Mouse (Mus musculus): ENCODE results near the gene Lgi4. TPM values are rescaled to one million over a fixed set of nuclear protein-coding genes. Genes with fewer than 3 reads are reported as not detected.

Lgi4 gene
- polyA plus RNA-seq, 1 experiment from 2014 or later, result not detected

DNA sequence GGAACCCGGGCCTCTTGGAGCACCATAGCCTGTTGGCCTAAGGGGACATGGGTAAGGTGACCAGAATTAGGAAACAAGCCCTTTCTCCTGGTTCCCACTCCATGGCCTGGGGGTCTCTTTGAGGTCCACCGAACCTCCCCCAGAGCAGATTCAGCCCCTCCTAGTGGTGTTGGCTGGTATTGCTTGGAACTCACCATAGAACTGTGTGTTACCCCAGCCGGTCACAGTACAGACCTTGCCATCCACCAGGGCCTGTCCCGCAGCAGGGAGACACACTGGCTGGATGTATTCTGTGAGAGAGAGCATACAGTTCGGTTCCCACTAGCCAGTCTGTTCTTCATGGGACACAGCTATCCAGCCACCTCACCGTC lies 40.5 kb downstream of the Lgi4 start:
- DNase-seq (no peak), ATAC-seq (no peak)
- no peak overlapping the region for H3K4me3 ChIP-seq (ENCODE audit: low read depth, low read length)
- no peaks in the 10 kb centered on the region for H3K27me3 ChIP-seq (ENCODE audit: insufficient read depth, low read length)
- TF ChIP-seq EP300 (IDR thresholded peaks at IDR 0.05; ENCODE audit: low read depth), result no peak
- peak; percentile 37 for TF ChIP-seq CTCF (IDR thresholded peaks at IDR 0.05; ENCODE audit: low read depth)
- 0 out of 2 replicates have a peak, but pooled peaks cover 2% of the 10 kb centered on the region for H3K4me1 ChIP-seq (ENCODE audit: insufficient read depth)
- no peaks in the 10 kb centered on the region for H3K9me3 ChIP-seq (ENCODE audit: low read length)
- H3K27ac ChIP-seq (ENCODE audit: low read depth), result no peak overlapping the region
- H3K9ac ChIP-seq (replicated peaks), result no peak overlapping the region
- H3K36me3 ChIP-seq (replicated peaks; ENCODE audit: insufficient read depth, low read length), result 0 out of 2 replicates have a peak, but pooled peaks cover 3% of the 10 kb centered on the region
- H3K4me2 ChIP-seq (ENCODE audit: low read depth, low read length), result no peak overlapping the region
- 81% methylated on average over 6 of the region's 6 CpGs for WGBS (ENCODE audit: insufficient replicate concordance)

DNA sequence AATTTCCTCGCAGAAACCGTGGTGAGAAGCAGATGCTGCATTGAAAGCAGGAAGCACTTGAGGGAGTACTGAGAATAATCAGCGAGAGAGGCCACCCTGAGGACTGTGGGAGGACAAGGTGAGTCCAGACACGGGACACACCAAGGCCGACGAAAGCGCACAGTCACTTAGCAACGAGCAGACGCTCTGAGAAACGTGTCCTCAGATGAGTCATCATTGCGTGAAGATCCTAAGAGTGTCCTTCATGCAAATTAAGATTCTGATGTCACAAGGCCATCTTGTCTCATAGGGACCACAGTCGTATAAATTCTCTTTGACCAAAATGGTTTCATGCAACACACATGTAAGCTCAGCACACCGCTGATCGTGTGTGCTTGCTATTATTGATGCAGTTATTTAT lies 41.6 kb downstream of the Lgi4 start:
- Histone ChIP-seq H3K36me3 (replicated peaks; ENCODE audit: insufficient read depth, low read length) (peaks cover 3% of the 10 kb centered on the region; the same call in 1 of the 2 replicates), H3K4me1 (ENCODE audit: insufficient read depth) (0 out of 2 replicates have a peak, but pooled peaks cover 2% of the 10 kb centered on the region), H3K4me2 (ENCODE audit: low read depth, low read length) (no peak overlapping the region), H3K9me3 (ENCODE audit: low read length) (no peaks in the 10 kb centered on the region), H3K27ac (ENCODE audit: low read depth) (no peak overlapping the region), H3K9ac (replicated peaks) (no peak overlapping the region), H3K4me3 (ENCODE audit: low read depth, low read length) (no peak overlapping the region), H3K27me3 (ENCODE audit: insufficient read depth, low read length) (no peaks in the 10 kb centered on the region)
- DNase-seq (no peak), ATAC-seq (no peak)
- TF ChIP-seq EP300 (IDR thresholded peaks at IDR 0.05; ENCODE audit: low read depth) (no peak), CTCF (IDR thresholded peaks at IDR 0.05; ENCODE audit: low read depth) (no peak)
- 64% methylated on average over 14 of the region's 14 CpGs for WGBS (ENCODE audit: insufficient replicate concordance)

DNA sequence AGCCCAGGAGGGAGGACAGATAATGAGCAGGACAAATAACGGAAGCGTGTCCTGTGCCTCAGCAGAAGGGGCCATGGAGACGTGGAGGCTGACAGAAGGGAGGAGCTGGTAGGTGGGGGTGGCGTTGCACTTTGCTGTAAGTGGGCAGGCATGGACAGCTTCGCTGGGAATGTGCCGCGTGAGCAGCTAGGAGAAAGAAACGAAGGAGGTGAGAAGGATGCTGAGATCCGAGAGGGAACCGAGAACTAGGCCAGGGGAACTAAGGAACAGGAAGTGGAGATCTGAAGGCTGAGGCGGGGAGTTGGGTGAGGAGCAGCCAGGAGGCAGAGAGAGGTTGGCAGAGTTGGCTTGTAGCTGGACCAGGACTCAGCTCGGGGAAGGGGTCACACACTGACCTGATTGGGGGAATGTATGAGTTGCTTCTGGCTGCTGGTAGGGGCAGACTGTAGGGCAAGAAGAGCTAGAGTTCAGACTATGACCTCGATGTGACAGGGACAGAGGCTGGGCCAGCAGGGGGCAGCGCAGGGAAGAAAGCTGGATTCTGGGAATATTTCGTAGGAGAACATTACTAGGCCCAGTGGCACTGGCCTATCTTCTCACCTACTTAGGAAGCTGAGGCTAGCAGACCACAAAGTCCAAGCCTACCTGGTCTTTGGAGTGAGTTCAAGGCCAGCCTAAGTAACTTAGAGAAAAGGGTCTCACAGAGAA lies 46.1 kb downstream of the Lgi4 start:
- WGBS (ENCODE audit: insufficient replicate concordance), result 43% methylated on average over 15 of the region's 15 CpGs

DNA sequence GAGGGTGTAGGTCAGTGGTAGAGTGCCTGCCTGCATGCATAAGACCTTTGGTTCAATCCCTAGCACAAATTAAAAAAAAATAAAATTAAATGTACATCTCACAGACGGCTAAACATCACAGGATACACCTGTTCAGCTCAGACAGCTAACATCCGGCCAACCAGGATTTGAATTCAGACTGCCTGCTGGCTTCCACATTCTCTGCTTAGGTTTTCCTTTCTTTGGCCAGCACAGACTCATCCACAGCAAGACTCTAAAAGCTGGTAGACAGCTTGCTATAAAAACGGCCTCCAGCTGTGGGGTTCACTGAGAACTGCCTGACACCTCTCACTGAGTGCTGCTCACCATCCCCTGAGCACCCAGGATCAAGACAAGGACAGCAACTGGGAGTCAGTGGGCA lies 47.0 kb downstream of the Lgi4 start:
- WGBS (ENCODE audit: insufficient replicate concordance), result 47% methylated on average over 3 of the region's 3 CpGs
- Histone ChIP-seq H3K4me3 (ENCODE audit: low read depth, low read length) (no peak overlapping the region), H3K9ac (replicated peaks) (no peak overlapping the region), H3K36me3 (replicated peaks; ENCODE audit: insufficient read depth, low read length) (peaks cover 3% of the 10 kb centered on the region; the same call in 1 of the 2 replicates), H3K4me2 (ENCODE audit: low read depth, low read length) (no peak overlapping the region), H3K9me3 (ENCODE audit: low read length) (no peaks in the 10 kb centered on the region), H3K27ac (ENCODE audit: low read depth) (no peak overlapping the region), H3K4me1 (ENCODE audit: insufficient read depth) (peaks cover 8% of the 10 kb centered on the region), H3K27me3 (ENCODE audit: insufficient read depth, low read length) (no peaks in the 10 kb centered on the region)
- no peak for TF ChIP-seq CTCF (IDR thresholded peaks at IDR 0.05; ENCODE audit: low read depth)
- TF ChIP-seq EP300 (IDR thresholded peaks at IDR 0.05; ENCODE audit: low read depth), result no peak
- DNase-seq (no peak), ATAC-seq (no peak)

More for the DNA sequence above, 46.1 kb downstream of the Lgi4 start:
- Histone ChIP-seq H3K27ac (ENCODE audit: low read depth) (0 out of 2 replicates have a peak overlapping the region, but pooled peaks have one; percentile 3), H3K9ac (replicated peaks) (no peak overlapping the region), H3K4me3 (ENCODE audit: low read depth, low read length) (no peak overlapping the region), H3K9me3 (ENCODE audit: low read length) (no peaks in the 10 kb centered on the region), H3K4me1 (ENCODE audit: insufficient read depth) (peaks cover 8% of the 10 kb centered on the region), H3K4me2 (ENCODE audit: low read depth, low read length) (no peak overlapping the region), H3K27me3 (ENCODE audit: insufficient read depth, low read length) (no peaks in the 10 kb centered on the region), H3K36me3 (replicated peaks; ENCODE audit: insufficient read depth, low read length) (peaks cover 3% of the 10 kb centered on the region; the same call in 1 of the 2 replicates)
- no peak for TF ChIP-seq EP300 (IDR thresholded peaks at IDR 0.05; ENCODE audit: low read depth)
- peak; percentile 72 for TF ChIP-seq CTCF (IDR thresholded peaks at IDR 0.05; ENCODE audit: low read depth)
- DNase-seq, result peak; percentile 54
- peak; percentile 20; the same call in 1 of the 2 replicates for ATAC-seq

DNA sequence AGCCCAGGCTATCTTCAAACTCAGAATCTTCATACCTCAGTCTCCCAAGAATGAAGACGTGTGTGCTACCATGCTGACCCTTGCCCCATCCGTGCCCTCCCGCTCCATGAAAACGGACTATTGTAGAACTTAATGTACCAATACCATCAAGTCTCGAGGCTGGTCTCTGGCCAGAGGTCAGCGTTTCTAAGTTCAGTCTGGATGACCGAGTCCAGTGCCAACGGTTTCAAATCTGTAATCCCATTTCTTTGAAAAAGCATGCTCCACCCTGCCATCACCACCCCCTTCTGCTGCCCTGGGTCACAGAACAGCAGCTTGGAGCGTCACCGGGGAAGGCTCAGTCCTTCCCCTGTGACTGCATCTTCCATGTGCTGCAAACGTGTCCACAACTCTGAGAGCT lies 48.6 kb downstream of the Lgi4 start:
- H3K27me3 ChIP-seq (ENCODE audit: insufficient read depth, low read length), result no peaks in the 10 kb centered on the region
- H3K4me2 ChIP-seq (ENCODE audit: low read depth, low read length), result no peak overlapping the region
- ATAC-seq (no peak), DNase-seq (no peak)
- H3K36me3 ChIP-seq (replicated peaks; ENCODE audit: insufficient read depth, low read length), result no peaks in the 10 kb centered on the region; the same call in 1 of the 2 replicates
- no peak overlapping the region for H3K9ac ChIP-seq (replicated peaks)
- H3K27ac ChIP-seq (ENCODE audit: low read depth), result no peak overlapping the region
- 83% methylated on average over 11 of the region's 11 CpGs for WGBS (ENCODE audit: insufficient replicate concordance)
- TF ChIP-seq CTCF (IDR thresholded peaks at IDR 0.05; ENCODE audit: low read depth) (no peak), EP300 (IDR thresholded peaks at IDR 0.05; ENCODE audit: low read depth) (no peak)
- H3K4me1 ChIP-seq (ENCODE audit: insufficient read depth), result peaks cover 23% of the 10 kb centered on the region
- no peaks in the 10 kb centered on the region for H3K9me3 ChIP-seq (ENCODE audit: low read length)
- no peak overlapping the region for H3K4me3 ChIP-seq (ENCODE audit: low read depth, low read length)

DNA sequence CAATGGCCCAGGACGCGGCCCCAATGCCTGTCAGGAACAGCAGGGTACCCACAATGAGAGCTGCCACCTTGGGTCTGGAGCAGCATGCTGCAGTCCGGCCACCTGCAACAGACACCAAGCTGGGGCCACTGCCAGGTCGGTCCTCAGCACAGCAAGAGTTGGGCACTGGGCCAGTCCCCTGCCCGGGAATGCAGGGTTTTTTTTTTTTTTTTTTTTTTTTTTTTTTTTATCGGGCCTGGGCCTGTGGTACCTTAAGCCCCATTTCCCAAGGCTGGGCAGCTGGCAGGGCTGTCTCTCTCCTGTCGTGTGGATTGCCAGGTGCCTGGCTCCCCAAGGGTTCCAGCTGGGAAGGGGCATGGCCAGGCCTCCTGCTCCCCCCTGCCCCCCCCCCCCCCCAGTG lies 49.9 kb downstream of the Lgi4 start:
- Histone ChIP-seq H3K4me3 (ENCODE audit: low read depth, low read length) (no peak overlapping the region), H3K4me1 (ENCODE audit: insufficient read depth) (peaks cover 28% of the 10 kb centered on the region), H3K9ac (replicated peaks) (no peak overlapping the region), H3K27ac (ENCODE audit: low read depth) (no peak overlapping the region), H3K36me3 (replicated peaks; ENCODE audit: insufficient read depth, low read length) (no peaks in the 10 kb centered on the region; the same call in 1 of the 2 replicates), H3K9me3 (ENCODE audit: low read length) (no peaks in the 10 kb centered on the region), H3K4me2 (ENCODE audit: low read depth, low read length) (no peak overlapping the region; the same call in 1 of the 2 replicates), H3K27me3 (ENCODE audit: insufficient read depth, low read length) (no peaks in the 10 kb centered on the region)
- DNase-seq (peak; percentile 67), ATAC-seq (peak; percentile 24)
- no peak for TF ChIP-seq CTCF (IDR thresholded peaks at IDR 0.05; ENCODE audit: low read depth)
- TF ChIP-seq EP300 (IDR thresholded peaks at IDR 0.05; ENCODE audit: low read depth), result no peak
- 47% methylated on average over 6 of the region's 7 CpGs for WGBS (ENCODE audit: insufficient replicate concordance)

Data from liver, postnatal 0 days (tissue).